Mouse (Mus musculus) intestine, embryonic 14.5 days (tissue): ENCODE results near the gene Gpx8. TPM values are rescaled to one million over a fixed set of nuclear protein-coding genes. Genes with fewer than 3 reads are reported as not detected.

Experiments used
- ATAC-seq: fragments of 200-750 bp; cut with Nextera tagmentation; replicated peaks from 2 replicates; pipeline ENCODE4 v1.8.0; 2017; ENCODE audit warnings: low read depth, moderate number of reproducible peaks, moderate TSS enrichment, moderate library complexity; ENCODE audit not compliant: low FRiP score, low TSS enrichment
- DNase-seq: peaks from one replicate; pipeline ENCODE4 v3.0.0-alpha.2; 2018; ENCODE audit warnings: low spot score
- H3K27ac ChIP-seq: fragments of 300-500 bp; sonication (generic); 2 replicates; pipeline ENCODE4 v1.5.1; 2014; ENCODE audit warnings: low read depth, mild to moderate bottlenecking, control low read depth
- H3K27me3 ChIP-seq: fragments of 300-500 bp; sonication (generic); replicated peaks from 2 replicates; pipeline ENCODE4 v1.6.1; 2014; ENCODE audit warnings: low read length, control low read depth; ENCODE audit not compliant: control insufficient read depth, insufficient read depth
- H3K36me3 ChIP-seq: fragments of 300-500 bp; sonication (generic); 2 replicates; pipeline ENCODE4 v1.6.1; 2014; ENCODE audit warnings: low read length, control low read depth; ENCODE audit not compliant: control insufficient read depth, insufficient read depth
- H3K4me1 ChIP-seq: fragments of 300-500 bp; sonication (generic); replicated peaks from 2 replicates; pipeline ENCODE4 v1.6.1; 2014; ENCODE audit warnings: low read length, control low read depth, mixed read lengths; ENCODE audit not compliant: control insufficient read depth, insufficient read depth
- H3K4me2 ChIP-seq: fragments of 300-500 bp; sonication (generic); 2 replicates; pipeline ENCODE4 v1.6.1; 2014; ENCODE audit warnings: low read length
- H3K4me3 ChIP-seq: fragments of 300-500 bp; sonication (generic); 2 replicates; pipeline ENCODE4 v1.5.1; 2014; ENCODE audit warnings: low read depth, low read length, control low read depth, mixed read lengths
- H3K9ac ChIP-seq: fragments of 300-500 bp; sonication (generic); 2 replicates; pipeline ENCODE4 v1.6.1; 2014; ENCODE audit warnings: mild to moderate bottlenecking, low read length
- H3K9me3 ChIP-seq: fragments of 300-500 bp; sonication (generic); 2 replicates; pipeline ENCODE4 v1.6.1; 2016; ENCODE audit warnings: low read length, control low read depth; ENCODE audit not compliant: control insufficient read depth
- WGBS: fragments of 180-500 bp; shearing (Covaris S2); extraction: QIAGEN DNeasy Blood & Tissue Kit; methylation state at CpG from one replicate; pipeline ENCODE4 v1.1.7; 2014; 5-methylcytosine and 5-hydroxymethylcytosine counted together
- polyA plus RNA-seq: library from polyadenylated mRNA; unstranded; fragments of >200 nt; fragmentation: Nextera tagmentation; extraction: Ambion mirVana; gene quantifications from 2 replicates; pipeline ENCODE4 v1.2.1, GENCODE M21; 2014

Gpx8 gene
- 127 and 142 TPM in 2 replicates for polyA plus RNA-seq

DNA sequence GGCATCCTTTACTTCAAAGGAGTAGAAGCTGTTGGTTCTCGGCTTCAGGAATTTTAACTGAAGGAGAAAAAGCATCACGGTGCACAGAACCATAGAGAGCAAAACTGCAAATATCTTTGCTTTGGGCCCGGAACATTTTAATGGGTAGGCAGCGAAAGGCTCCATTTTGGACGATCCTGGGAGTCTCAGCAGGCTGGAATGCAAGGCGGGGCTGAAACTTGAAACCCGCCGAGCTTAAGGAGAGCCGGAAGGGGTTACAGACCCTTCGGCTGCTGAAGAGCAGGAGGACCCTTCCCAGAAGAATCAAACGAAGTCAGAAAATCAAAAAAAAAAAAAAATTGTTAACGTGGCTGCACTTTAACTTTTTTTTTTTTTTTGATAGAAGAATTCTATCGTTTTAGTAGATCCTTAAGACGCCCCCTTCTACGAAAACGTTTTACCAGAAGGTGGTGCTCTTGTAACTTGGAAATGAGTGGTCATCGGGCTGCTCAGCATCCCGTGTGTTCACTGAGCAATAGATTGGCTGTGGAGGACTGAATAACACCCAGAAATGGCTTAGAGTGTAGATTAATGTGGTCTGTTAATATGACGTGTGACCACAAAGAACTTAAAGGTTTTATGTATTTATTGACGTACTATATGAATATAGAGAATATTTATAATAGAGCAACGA is at the start of gene Gpx8:
TSS of gene Gpx8 (minus strand) at position 200 of the 673 bp plus-strand sequence.
- Histone ChIP-seq H3K4me1 (peaks cover 8% of the 10 kb centered on the region; the same call in 1 of the 2 replicates), H3K4me3 (peak within 1 kb of the TSS; percentile 61), H3K4me2 (peak within 1 kb of the TSS; percentile 51), H3K9ac (peak within 1 kb of the TSS; percentile 78), H3K36me3 (peaks cover 18% of the 10 kb centered on the region), H3K27ac (peak within 1 kb of the TSS; percentile 81), H3K9me3 (no peaks in the 10 kb centered on the region), H3K27me3 (no peaks in the 10 kb centered on the region)
- WGBS = 3% methylated on average over 21 of the region's 21 CpGs
- DNase-seq = peak; percentile 82
- ATAC-seq = peak; percentile 89

DNA sequence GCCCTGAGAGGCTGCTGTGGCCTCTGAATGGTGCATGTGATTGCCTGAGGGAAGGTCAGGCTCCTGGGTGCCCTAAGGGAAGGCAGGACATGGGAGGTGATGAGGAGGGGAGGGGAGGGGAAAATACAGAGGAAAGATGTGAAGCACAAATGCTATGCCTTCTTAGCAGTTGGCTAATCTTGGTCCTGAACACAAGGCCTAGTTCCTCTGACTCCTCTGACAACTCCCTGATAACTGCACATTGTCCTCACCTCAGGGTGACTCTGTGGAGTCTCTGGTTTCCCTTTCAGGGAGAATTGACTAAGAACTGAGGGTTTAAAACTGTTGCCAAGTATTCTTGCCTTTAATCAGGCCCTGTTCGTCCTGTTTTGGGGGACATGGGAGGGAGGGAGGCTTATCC is 48.4 kb upstream of the Gpx8 start:
- Histone ChIP-seq H3K36me3 (no peaks in the 10 kb centered on the region), H3K27ac (no peak overlapping the region), H3K4me1 (no peaks in the 10 kb centered on the region), H3K4me2 (no peak overlapping the region), H3K4me3 (no peak overlapping the region), H3K27me3 (no peaks in the 10 kb centered on the region), H3K9me3 (no peaks in the 10 kb centered on the region), H3K9ac (no peak overlapping the region)
- WGBS = 77% methylated on average over 1 of the region's 1 CpGs
- ATAC-seq (no peak), DNase-seq (no peak)

DNA sequence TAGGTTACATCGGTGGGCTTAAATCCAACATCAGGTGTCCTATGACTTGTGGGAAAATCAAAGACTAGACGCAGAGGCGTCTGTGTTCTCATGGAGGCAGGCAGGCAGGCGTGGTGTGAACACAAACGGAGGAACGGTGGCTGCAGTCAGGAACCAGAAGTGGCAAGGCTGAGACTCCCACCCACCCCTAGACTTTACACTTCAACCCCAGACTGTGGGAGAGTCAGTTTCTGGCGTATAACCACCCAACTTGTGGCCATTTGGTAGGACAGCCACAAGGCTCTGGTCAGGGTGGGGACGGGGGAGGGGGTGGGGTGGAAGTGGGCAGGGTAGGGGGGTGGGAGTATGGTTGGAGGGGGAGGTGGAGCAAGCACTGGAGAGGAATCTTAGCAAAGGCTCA is 44.3 kb upstream of the Gpx8 start:
- Histone ChIP-seq H3K4me1 (no peaks in the 10 kb centered on the region), H3K9ac (no peak overlapping the region), H3K4me2 (no peak overlapping the region), H3K9me3 (no peaks in the 10 kb centered on the region), H3K27ac (no peak overlapping the region), H3K27me3 (no peaks in the 10 kb centered on the region), H3K4me3 (no peak overlapping the region), H3K36me3 (no peaks in the 10 kb centered on the region)
- 44% methylated on average over 8 of the region's 8 CpGs for WGBS
- ATAC-seq (no peak), DNase-seq (no peak)

DNA sequence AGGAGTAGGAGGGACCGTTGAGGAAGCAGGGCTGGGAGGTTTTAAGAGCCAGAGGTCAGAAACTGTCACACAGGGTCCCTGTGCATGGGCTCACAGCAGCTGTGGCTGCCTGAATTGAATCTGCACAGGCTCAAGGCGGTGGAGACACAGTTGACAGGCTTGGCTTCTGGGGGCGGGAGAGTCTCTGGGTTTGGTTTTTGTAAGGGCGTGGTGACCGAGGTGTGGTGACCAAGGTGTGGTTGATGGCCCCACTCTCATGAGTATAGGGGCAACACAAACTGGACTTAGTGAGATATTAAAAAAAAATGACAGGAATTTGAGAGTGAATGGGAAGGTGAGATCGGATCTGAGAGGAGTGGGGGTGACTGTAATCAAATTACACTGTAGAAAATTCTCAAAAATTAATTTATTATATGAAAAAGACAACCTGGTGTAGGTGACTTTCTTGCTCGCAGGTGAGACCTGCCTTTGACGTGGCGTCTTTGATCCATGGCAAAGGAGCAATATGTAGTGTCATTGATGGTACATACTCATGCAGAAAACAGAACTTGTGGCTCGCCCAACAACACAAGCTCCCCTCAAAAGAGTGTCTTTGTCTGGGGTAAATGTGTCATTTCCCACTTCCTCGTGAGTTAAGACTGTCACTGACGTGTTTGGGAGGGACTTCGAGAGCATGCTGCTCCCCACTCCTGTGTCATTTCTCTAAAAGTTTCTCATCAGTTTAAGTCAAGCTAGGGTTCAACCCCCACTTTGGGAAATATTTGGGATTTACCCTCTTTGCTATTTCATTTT is 41.2 kb upstream of the Gpx8 start:
- no peak overlapping the region for H3K4me2 ChIP-seq
- no peak overlapping the region for H3K4me3 ChIP-seq
- no peaks in the 10 kb centered on the region for H3K9me3 ChIP-seq
- no peak overlapping the region for H3K9ac ChIP-seq
- no peaks in the 10 kb centered on the region for H3K4me1 ChIP-seq
- H3K27ac ChIP-seq = no peak overlapping the region
- 78% methylated on average over 13 of the region's 13 CpGs for WGBS
- no peak for ATAC-seq
- no peak for DNase-seq
- no peaks in the 10 kb centered on the region for H3K27me3 ChIP-seq
- no peaks in the 10 kb centered on the region for H3K36me3 ChIP-seq

DNA sequence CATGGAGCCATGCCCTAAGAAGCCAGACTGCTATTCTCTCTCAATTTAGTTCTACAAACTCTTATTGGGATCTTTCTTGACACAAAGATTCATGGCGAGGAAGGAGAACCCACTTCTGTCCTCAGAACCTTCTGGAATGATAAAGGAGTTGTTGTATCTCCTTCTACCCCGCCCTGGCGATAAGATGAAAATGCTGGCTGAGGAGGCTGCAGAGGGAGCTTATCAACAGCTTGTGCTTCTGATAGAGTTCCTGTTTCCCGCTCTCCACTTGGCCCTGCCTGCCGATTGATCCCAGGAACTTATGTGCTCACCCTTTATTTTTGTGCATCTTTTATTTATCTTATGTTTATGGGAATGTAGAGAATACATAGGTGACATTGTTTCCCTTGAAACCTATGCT is 38.5 kb upstream of the Gpx8 start:
- H3K4me2 ChIP-seq = no peak overlapping the region
- H3K36me3 ChIP-seq = no peaks in the 10 kb centered on the region
- 64% methylated on average over 5 of the region's 5 CpGs for WGBS
- H3K9ac ChIP-seq = no peak overlapping the region
- DNase-seq = no peak
- no peaks in the 10 kb centered on the region for H3K9me3 ChIP-seq
- no peak for ATAC-seq
- no peaks in the 10 kb centered on the region for H3K4me1 ChIP-seq
- H3K27ac ChIP-seq = no peak overlapping the region
- H3K4me3 ChIP-seq = no peak overlapping the region
- H3K27me3 ChIP-seq = no peaks in the 10 kb centered on the region

DNA sequence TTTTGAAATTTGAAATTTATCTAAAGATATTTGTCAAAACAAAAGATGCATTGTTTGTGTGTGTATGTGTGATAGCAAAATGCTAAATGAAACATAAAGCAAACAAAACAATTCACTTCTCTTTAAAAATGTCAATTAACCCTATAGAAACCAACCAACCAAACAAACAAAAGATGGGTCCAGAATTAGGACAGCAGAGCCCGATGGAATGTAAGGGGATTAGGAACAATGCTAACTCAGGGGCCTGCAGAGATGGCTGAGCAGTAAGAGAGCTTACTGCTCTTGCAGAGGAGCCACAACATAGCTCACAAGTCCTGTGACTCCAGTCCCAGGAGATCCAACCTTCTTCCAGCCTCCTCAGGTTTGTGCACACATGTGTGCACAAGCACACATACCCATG is 35.9 kb upstream of the Gpx8 start:
- no peak overlapping the region for H3K9ac ChIP-seq
- no peaks in the 10 kb centered on the region for H3K36me3 ChIP-seq
- H3K4me1 ChIP-seq = no peaks in the 10 kb centered on the region
- 46% methylated on average over 1 of the region's 1 CpGs for WGBS
- no peak overlapping the region for H3K27ac ChIP-seq
- H3K27me3 ChIP-seq = no peaks in the 10 kb centered on the region
- DNase-seq = no peak
- no peak overlapping the region for H3K4me2 ChIP-seq
- no peak for ATAC-seq
- no peaks in the 10 kb centered on the region for H3K9me3 ChIP-seq
- no peak overlapping the region for H3K4me3 ChIP-seq

DNA sequence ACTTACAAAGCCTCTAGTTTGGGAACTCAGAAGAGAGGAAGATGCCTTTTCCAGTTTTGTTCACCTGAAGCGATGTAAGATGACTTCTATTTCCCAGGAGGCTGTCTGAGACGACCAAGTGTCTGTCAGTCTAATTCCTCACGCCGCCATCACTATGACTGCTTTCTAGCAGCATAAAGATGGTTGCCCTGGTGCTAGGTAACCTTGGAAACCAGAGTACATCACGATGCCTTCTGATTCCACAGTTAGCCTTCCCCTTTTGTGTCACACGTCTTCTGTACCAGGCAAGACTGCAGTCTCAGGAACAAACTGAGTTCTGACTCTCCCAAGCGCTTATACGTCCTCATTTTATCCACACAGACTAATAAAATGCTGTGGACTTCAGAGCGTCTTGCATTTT is 32.8 kb upstream of the Gpx8 start:
- no peak overlapping the region for H3K4me3 ChIP-seq
- no peaks in the 10 kb centered on the region for H3K4me1 ChIP-seq
- H3K27me3 ChIP-seq = no peaks in the 10 kb centered on the region
- no peaks in the 10 kb centered on the region for H3K36me3 ChIP-seq
- H3K9ac ChIP-seq = no peak overlapping the region
- no peak overlapping the region for H3K4me2 ChIP-seq
- no peak for DNase-seq
- 86% methylated on average over 9 of the region's 9 CpGs for WGBS
- ATAC-seq = no peak
- no peaks in the 10 kb centered on the region for H3K9me3 ChIP-seq
- H3K27ac ChIP-seq = no peak overlapping the region

DNA sequence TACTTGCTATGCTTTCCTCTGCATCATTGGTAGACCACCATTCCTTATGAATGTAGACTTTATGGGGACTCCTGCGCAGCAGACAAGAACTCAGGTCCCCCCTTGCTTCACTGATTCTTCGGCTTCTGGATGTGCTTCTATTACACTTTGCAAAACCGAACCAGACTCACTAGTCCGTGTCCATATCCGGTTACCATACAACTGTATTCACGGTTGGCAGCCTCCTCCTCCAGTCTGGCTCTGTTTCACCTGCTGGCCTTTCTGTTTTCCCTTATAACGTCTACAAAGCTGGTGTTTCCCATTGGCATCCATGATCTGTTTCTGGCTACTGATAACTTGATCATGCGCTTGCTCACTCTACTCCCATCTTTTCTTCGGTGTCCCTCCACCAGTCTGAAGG is 18.3 kb upstream of the Gpx8 start:
- no peak for ATAC-seq
- H3K4me3 ChIP-seq = no peak overlapping the region
- no peak overlapping the region for H3K9ac ChIP-seq
- no peak overlapping the region for H3K4me2 ChIP-seq
- no peaks in the 10 kb centered on the region for H3K4me1 ChIP-seq
- no peaks in the 10 kb centered on the region for H3K27me3 ChIP-seq
- H3K9me3 ChIP-seq = no peaks in the 10 kb centered on the region
- H3K27ac ChIP-seq = no peak overlapping the region
- DNase-seq = no peak
- WGBS = 90% methylated on average over 9 of the region's 9 CpGs
- no peaks in the 10 kb centered on the region for H3K36me3 ChIP-seq

DNA sequence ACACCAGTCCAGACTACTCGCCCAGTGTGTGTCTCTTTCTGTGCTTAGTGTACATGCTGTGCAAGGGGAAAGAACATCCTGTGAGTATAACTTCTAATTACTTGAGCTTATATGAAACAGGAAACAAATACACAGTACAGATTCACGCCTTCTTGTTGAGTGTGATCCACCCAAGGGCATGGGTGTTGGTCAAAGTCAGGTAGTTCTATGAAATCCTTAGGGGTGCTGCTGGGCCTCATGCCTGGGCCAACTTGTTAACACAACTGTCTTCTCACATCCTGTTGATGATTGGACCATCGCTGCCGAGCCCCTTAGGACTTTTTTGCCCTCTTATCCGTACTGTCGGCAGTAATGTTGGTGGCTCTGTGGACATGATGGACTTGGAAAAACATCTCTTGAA is 15.5 kb upstream of the Gpx8 start:
- Histone ChIP-seq H3K36me3 (no peaks in the 10 kb centered on the region), H3K4me1 (no peaks in the 10 kb centered on the region), H3K27ac (no peak overlapping the region), H3K4me3 (no peak overlapping the region), H3K9me3 (no peaks in the 10 kb centered on the region), H3K27me3 (no peaks in the 10 kb centered on the region), H3K4me2 (no peak overlapping the region), H3K9ac (no peak overlapping the region)
- DNase-seq (no peak), ATAC-seq (no peak)
- WGBS = 83% methylated on average over 6 of the region's 6 CpGs
